Mouse (Mus musculus): ENCODE measurements around the gene Tekt3. TPM values are rescaled to one million over a fixed set of nuclear protein-coding genes. Genes with fewer than 3 reads are reported as not detected.

Gene Tekt3
- polyA plus RNA-seq, 1 experiment from 2014 or later, result 0.16 TPM

DNA sequence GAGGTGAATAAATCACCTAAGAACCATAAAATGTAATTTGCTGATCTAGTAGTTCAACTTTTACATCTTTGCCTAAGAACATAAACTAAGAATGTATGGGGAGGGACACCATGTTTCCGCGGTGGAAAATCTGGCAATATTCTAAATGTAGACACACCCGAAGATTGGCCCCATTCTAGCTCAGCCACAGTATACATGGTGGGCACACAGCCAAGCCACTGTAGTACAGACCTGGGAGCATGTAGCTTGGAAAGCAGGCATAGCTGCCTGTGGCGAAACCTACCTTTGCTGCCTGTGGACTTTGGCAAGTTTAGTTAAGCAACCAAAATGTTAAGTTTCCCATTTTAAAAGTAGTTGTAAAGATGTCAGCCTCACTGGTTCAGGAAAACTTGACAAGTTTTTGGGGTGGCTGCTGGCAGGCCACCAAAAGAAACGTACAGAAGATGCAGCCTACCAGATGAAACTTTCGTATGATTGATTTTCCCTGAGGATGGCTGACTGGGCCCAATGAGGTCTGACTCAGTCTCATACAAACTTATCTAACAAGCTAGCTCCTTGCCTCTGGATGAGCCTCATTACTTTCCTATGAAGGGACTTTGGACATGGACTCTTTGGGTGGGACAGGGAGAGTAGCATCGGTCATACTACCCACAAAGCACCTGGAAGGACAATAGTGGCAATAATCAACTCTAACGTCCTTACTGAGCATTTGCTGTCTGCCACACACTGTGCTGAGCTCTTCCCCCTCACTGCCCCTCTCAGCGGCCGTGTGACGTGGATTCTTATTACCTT is 25.8 kb upstream of the Tekt3 start:
- no peak overlapping the region for H3K4me3 ChIP-seq
- no peaks in the 10 kb centered on the region for H3K27me3 ChIP-seq
- H3K4me2 ChIP-seq, result no peak overlapping the region
- no peaks in the 10 kb centered on the region for H3K36me3 ChIP-seq
- H3K27ac ChIP-seq, result no peak overlapping the region
- no peak overlapping the region for H3K9ac ChIP-seq
- no peaks in the 10 kb centered on the region for H3K9me3 ChIP-seq
- H3K4me1 ChIP-seq, result peaks cover 14% of the 10 kb centered on the region; the same call in 1 of the 2 replicates
- no peak for ATAC-seq (ENCODE audit: borderline replicate concordance, extremely low read depth, low FRiP score, low TSS enrichment)
- 63% methylated on average over 11 of the region's 11 CpGs for WGBS

DNA sequence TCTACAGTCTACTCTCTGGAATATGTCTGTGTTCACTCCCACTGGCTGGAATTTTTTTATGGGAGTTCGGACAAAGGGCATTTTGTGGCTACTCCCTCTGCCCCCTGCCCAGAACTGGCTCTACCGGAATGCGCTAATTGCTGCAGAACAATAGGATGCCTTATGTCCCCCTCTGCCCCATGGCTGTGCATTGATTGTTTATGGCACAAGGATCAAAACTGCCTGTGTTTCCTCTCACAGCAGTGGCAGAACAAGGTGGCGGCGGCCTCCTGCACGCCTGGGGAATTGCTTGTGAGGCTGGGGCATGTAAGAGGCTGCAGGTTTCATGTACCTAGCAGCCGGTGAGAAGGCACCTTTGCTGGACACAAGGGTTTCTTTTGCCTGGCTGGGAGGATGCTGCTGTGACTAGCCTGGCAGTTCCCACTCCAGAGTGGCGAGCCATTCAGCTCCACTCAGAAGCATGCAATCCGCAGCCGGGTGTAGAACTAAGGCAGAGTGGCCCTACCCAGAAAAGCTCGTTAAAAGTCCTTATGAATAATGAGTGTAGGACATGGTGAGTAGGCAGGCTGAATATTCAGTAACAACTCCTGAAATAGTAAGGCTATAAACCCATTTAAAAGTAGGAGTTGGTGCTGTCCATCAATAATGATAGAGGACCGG is 21.3 kb upstream of the Tekt3 start:
- Histone ChIP-seq H3K9ac (no peak overlapping the region), H3K4me2 (no peak overlapping the region), H3K27me3 (no peaks in the 10 kb centered on the region), H3K4me3 (no peak overlapping the region), H3K36me3 (no peaks in the 10 kb centered on the region), H3K9me3 (no peaks in the 10 kb centered on the region), H3K4me1 (peaks cover 14% of the 10 kb centered on the region; the same call in 1 of the 2 replicates), H3K27ac (no peak overlapping the region)
- no peak for ATAC-seq (ENCODE audit: borderline replicate concordance, extremely low read depth, low FRiP score, low TSS enrichment)
- WGBS, result 61% methylated on average over 12 of the region's 12 CpGs

DNA sequence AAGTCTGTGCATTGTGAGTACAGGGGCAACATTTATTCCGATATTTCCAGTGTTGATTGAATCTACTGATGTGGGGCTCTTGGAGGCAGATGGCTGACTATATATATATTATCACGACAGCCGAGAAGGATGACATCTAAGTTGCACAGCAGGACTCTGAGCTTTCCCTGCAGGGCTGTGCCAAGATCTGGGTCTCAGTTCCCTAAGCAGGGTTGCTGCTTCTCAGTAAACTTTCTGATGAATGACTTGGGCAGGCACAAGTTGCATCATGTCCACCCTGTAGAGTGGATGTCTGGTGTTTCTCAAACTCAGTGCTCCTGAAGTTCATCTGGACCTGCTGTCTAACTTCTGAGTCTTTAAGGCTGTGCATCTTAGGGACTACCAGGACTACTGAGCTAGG is 15.7 kb upstream of the Tekt3 start:
- ATAC-seq (ENCODE audit: borderline replicate concordance, extremely low read depth, low FRiP score, low TSS enrichment), result no peak
- WGBS, result 62% methylated on average over 3 of the region's 3 CpGs
- no peak overlapping the region for H3K9ac ChIP-seq
- H3K9me3 ChIP-seq, result no peaks in the 10 kb centered on the region
- H3K4me2 ChIP-seq, result no peak overlapping the region
- H3K27me3 ChIP-seq, result no peaks in the 10 kb centered on the region
- H3K27ac ChIP-seq, result no peak overlapping the region
- H3K4me1 ChIP-seq, result no peaks in the 10 kb centered on the region
- no peaks in the 10 kb centered on the region for H3K36me3 ChIP-seq
- no peak overlapping the region for H3K4me3 ChIP-seq

DNA sequence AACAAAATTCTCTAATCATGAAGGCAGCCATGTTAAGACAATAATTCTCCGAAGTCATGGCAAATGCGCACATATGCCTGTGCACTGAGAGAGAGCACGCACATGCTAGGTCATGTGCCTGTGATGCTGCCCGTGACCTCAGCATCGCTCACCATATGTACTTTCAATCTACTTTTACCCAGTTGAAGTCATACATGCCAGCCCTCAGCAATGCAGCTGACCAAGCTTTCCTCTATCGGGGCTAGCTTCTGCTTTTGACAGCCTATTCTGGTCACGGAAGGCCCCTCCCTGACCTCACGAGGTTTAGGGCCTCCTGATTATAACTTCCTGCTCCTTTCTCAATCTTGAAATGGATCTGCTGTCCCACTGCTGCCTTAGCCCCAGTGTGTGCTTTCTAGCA is 15.1 kb upstream of the Tekt3 start:
- H3K9me3 ChIP-seq, result no peaks in the 10 kb centered on the region
- H3K9ac ChIP-seq, result no peak overlapping the region
- H3K27ac ChIP-seq, result no peak overlapping the region
- WGBS, result 83% methylated on average over 8 of the region's 8 CpGs
- no peaks in the 10 kb centered on the region for H3K36me3 ChIP-seq
- no peaks in the 10 kb centered on the region for H3K4me1 ChIP-seq
- no peak overlapping the region for H3K4me2 ChIP-seq
- peak; percentile 31; the same call in 1 of the 2 replicates for ATAC-seq (ENCODE audit: borderline replicate concordance, extremely low read depth, low FRiP score, low TSS enrichment)
- H3K4me3 ChIP-seq, result no peak overlapping the region
- H3K27me3 ChIP-seq, result no peaks in the 10 kb centered on the region

DNA sequence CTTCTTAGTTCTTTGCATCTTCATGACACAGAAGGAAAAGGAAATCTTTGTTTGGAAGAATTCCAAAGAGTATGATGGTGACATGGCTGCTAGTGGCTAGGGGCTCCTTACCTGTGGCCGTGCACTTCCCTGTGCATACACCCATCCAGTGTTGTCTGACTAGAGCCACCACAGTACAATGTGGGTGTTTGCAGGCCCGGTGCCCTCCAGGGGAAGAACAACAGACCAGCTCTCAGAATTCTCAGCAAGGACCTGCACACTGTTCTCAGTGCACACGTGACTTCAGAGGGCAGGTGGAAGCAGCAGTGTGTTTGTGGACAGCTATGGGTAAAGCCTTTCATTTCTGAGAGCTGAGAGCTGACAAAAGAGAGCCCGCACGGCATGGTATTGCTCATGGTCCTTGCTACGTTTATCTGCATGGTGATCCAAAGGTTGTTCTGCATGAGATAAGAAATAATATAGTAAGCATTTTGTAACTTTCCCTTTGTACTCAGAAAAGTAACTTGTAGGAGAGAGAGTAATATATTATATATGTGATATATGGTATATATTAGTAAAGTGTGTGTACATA is 11.0 kb upstream of the Tekt3 start:
- Histone ChIP-seq H3K27me3 (no peaks in the 10 kb centered on the region), H3K9me3 (no peaks in the 10 kb centered on the region), H3K27ac (no peak overlapping the region), H3K4me2 (no peak overlapping the region), H3K9ac (no peak overlapping the region), H3K4me1 (no peaks in the 10 kb centered on the region), H3K4me3 (no peak overlapping the region), H3K36me3 (no peaks in the 10 kb centered on the region)
- 88% methylated on average over 6 of the region's 6 CpGs for WGBS
- no peak for ATAC-seq (ENCODE audit: borderline replicate concordance, extremely low read depth, low FRiP score, low TSS enrichment)

DNA sequence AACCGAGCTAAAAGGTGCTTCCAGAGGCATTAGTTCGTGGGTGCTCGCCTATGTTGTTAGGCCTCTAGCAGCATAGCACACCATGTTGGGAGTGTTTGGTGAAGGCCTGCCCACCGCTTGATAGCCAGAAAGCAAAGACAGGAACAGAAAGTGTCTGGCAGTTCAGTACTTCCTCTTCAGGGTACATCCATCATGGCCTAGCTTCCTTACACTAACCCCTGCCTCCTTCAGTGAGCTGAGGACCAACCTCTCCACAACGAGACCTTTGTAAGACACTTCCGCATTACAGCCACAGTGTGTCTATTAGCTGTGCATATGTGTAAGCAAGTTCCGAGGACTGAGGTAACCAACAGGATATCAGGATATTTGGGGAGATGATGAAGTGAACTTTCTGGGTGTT is 10.4 kb upstream of the Tekt3 start:
- Histone ChIP-seq H3K4me2 (no peak overlapping the region), H3K9ac (no peak overlapping the region), H3K9me3 (no peaks in the 10 kb centered on the region), H3K36me3 (no peaks in the 10 kb centered on the region), H3K27ac (no peak overlapping the region), H3K4me3 (no peak overlapping the region), H3K4me1 (no peaks in the 10 kb centered on the region), H3K27me3 (no peaks in the 10 kb centered on the region)
- ATAC-seq (ENCODE audit: borderline replicate concordance, extremely low read depth, low FRiP score, low TSS enrichment), result no peak
- 84% methylated on average over 7 of the region's 7 CpGs for WGBS

DNA sequence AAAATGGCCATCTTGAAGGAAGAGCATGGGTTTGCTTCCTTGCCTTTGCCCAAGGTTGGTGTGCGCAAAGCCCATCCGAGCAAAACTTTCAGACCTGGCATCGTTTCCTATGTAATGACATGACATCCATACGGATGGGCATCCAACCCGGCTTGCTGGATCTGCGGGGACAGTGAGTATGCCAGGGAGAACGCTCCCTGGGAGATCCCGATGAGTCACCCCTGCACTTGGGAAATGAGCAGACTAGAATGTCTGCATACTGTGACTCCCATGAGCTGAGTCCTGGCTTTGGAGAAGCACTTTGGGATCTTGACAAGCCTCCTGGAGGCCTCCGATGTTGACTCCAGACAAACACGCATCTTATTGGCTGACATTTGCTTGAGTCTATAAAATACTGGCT is 9.5 kb upstream of the Tekt3 start:
- Histone ChIP-seq H3K4me1 (no peaks in the 10 kb centered on the region), H3K27ac (no peak overlapping the region), H3K4me3 (no peak overlapping the region), H3K9me3 (no peaks in the 10 kb centered on the region), H3K36me3 (no peaks in the 10 kb centered on the region), H3K4me2 (no peak overlapping the region), H3K27me3 (no peaks in the 10 kb centered on the region), H3K9ac (no peak overlapping the region)
- 92% methylated on average over 10 of the region's 10 CpGs for WGBS
- ATAC-seq (ENCODE audit: borderline replicate concordance, extremely low read depth, low FRiP score, low TSS enrichment), result no peak

DNA sequence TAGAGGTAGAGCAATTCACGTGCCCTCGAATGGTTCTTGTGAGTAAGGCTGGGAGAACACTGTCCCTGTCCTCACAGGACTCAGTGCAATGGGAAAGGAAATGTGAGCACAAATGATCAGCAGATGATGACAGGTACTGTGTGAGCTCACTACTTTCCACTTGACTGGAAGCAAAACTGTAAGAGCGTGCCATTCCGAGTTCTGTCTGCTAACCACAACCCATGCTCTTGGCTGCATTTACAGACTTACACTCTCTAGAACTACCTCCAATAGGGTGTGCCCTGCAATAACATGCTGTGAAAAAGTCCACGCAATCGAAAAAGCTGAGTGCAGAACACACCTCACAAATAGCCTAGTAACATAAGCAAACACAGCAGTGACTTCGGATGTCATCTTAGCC is 5.9 kb upstream of the Tekt3 start:
- 79% methylated on average over 7 of the region's 7 CpGs for WGBS
- Histone ChIP-seq H3K9ac (no peak overlapping the region), H3K9me3 (no peaks in the 10 kb centered on the region), H3K27ac (no peak overlapping the region), H3K27me3 (no peaks in the 10 kb centered on the region), H3K4me1 (no peaks in the 10 kb centered on the region), H3K4me3 (no peak overlapping the region), H3K4me2 (no peak overlapping the region), H3K36me3 (no peaks in the 10 kb centered on the region)
- ATAC-seq (ENCODE audit: borderline replicate concordance, extremely low read depth, low FRiP score, low TSS enrichment), result no peak

DNA sequence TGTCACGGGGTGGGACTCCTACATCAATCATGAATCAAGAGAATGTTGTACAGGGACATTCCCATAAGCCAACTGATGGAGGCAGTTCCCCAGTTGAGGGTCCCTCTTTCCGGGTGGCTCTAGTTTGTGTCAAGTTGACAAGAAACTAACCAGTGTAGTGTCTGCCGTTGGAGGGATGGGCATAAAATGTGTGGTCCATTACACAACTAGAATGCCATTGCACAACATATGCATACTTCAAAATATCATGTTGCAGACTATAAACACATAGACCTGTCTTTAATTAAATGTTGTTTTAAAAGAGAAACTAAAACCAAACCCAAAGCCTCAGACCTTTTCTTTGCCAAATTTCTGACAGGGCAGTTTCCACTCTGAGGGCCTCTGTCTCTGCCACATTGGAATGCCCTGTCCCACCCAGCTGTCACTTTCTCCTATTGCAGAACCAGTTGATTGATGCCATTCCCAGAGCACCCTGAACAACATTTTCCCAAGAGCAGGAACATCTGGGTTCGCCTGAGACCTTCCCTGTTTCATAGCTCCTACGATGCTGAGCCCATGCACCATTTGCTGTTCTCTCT is 3.0 kb upstream of the Tekt3 start:
- 54% methylated on average over 5 of the region's 5 CpGs for WGBS

DNA sequence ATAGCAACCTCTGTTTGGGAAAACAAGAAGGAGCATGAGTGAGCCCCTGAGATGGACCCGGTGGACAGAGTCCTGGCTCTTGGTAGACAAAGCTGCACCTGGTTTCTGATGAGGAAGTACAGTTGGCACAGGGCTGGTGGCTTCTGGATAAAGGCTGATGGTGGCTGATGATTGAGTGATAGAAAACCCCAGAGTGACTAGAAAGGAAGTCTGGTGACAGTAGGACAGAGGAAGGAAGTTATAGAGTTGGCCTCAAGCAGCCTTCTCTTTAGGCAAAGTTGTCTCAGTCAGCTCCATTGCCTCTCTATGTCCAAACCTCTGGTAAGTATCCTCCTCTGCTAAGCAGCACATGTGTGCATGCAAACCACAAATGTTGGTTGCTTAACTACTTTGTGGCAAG is 1.5 kb upstream of the Tekt3 start:
- no peak for ATAC-seq (ENCODE audit: borderline replicate concordance, extremely low read depth, low FRiP score, low TSS enrichment)
- Histone ChIP-seq H3K36me3 (no peaks in the 10 kb centered on the region), H3K27me3 (no peaks in the 10 kb centered on the region), H3K9me3 (no peaks in the 10 kb centered on the region), H3K4me2 (no peak overlapping the region), H3K4me1 (peaks cover 4% of the 10 kb centered on the region), H3K9ac (no peak overlapping the region), H3K27ac (no peak overlapping the region), H3K4me3 (no peak overlapping the region)
- 76% methylated on average over 1 of the region's 1 CpGs for WGBS

More for the DNA sequence above, 3.0 kb upstream of the Tekt3 start:
- Histone ChIP-seq H3K4me1 (peaks cover 4% of the 10 kb centered on the region), H3K4me2 (no peak overlapping the region), H3K27ac (no peak overlapping the region), H3K36me3 (no peaks in the 10 kb centered on the region), H3K4me3 (no peak overlapping the region), H3K9me3 (no peaks in the 10 kb centered on the region), H3K27me3 (no peaks in the 10 kb centered on the region), H3K9ac (no peak overlapping the region)
- ATAC-seq (ENCODE audit: borderline replicate concordance, extremely low read depth, low FRiP score, low TSS enrichment), result no peak

DNA sequence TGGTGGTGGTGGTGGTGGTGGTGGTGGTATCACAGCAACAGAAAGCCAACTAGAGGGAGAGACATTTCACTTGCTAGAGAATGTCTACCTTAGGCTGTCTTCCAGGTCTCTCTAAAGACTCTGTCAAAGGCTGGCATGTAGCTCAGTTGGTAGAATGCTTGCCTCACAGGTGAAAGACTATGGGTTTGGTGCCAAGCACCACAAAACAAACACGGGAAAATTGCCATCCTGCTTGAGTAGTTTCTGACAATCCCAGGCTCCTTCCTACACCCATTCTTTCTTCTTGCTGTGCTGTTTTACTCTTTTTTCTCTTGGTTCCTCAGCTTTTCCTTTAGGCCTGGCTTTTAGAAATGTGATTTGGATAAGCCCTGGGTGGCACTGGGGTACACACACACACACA is 5.1 kb downstream of the Tekt3 start:
- no peak overlapping the region for H3K9ac ChIP-seq
- H3K36me3 ChIP-seq, result no peaks in the 10 kb centered on the region
- H3K9me3 ChIP-seq, result no peaks in the 10 kb centered on the region
- H3K4me1 ChIP-seq, result peaks cover 2% of the 10 kb centered on the region
- H3K27me3 ChIP-seq, result no peaks in the 10 kb centered on the region
- H3K4me3 ChIP-seq, result no peak overlapping the region
- no peak overlapping the region for H3K27ac ChIP-seq
- no peak for ATAC-seq (ENCODE audit: borderline replicate concordance, extremely low read depth, low FRiP score, low TSS enrichment)
- no peak overlapping the region for H3K4me2 ChIP-seq
- WGBS, result 70% methylated on average over 1 of the region's 1 CpGs

DNA sequence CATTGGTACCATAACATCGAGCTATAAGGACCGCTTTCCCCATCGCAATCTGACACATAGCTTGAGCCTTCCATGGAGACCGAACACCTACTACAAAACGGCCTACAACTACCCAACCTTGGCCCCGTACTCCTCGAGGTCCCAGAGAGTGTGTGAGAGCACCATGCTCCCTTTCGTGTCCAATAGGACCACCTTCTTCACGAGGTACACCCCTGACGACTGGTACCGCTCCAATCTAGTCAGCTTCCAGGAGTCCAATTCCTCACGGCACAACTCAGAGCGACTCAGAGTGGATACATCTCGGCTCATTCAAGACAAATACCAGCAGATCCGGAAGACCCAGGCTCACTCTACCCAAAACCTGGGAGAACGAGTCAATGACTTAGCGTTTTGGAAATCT is 8.6 kb downstream of the Tekt3 start:
- H3K27me3 ChIP-seq, result no peaks in the 10 kb centered on the region; the same call in 1 of the 2 replicates
- 88% methylated on average over 17 of the region's 17 CpGs for WGBS
- no peaks in the 10 kb centered on the region for H3K9me3 ChIP-seq
- H3K36me3 ChIP-seq, result no peaks in the 10 kb centered on the region
- H3K9ac ChIP-seq, result no peak overlapping the region
- H3K4me1 ChIP-seq, result no peaks in the 10 kb centered on the region
- no peak overlapping the region for H3K27ac ChIP-seq
- ATAC-seq (ENCODE audit: borderline replicate concordance, extremely low read depth, low FRiP score, low TSS enrichment), result no peak
- H3K4me3 ChIP-seq, result no peak overlapping the region
- H3K4me2 ChIP-seq, result no peak overlapping the region
